Mouse (Mus musculus) adrenal gland, postnatal 14 days (tissue): ENCODE measurements around the gene Lactbl1. TPM values are rescaled to one million over a fixed set of nuclear protein-coding genes. Genes with fewer than 3 reads are reported as not detected.

Experiments
- DNase-seq: peaks from one replicate; pipeline ENCODE4 v3.0.0; 2021; ENCODE audit warnings: mixed read lengths
- total RNA-seq: library from RNA; stranded (reverse); gene quantifications from 2 replicates; pipeline ENCODE4 v1.2.3, GENCODE M21; 2021

The Lactbl1 gene
- total RNA-seq, 1 experiment from 2014 or later = not detected

GRCm38 (mm10) chr4:136636983-136637562 lies 14.7 kb downstream of the Lactbl1 start:
- no peak for DNase-seq

- DNase-seq = peak; percentile 53
Observed at GRCm38 (mm10) chr4:136637563-136638229, 15.3 kb downstream of the Lactbl1 start.

- no peak for DNase-seq
Observed at GRCm38 (mm10) chr4:136638230-136638750, 15.9 kb downstream of the Lactbl1 start.

GRCm38 (mm10) chr4:136638890-136639289 lies 16.5 kb downstream of the Lactbl1 start:
- DNase-seq = no peak

GRCm38 (mm10) chr4:136648922-136649479 lies 26.6 kb downstream of the Lactbl1 start:
- peak; percentile 91 for DNase-seq

- DNase-seq = no peak
Observed at GRCm38 (mm10) chr4:136649480-136650196, 27.2 kb downstream of the Lactbl1 start.

GRCm38 (mm10) chr4:136650261-136650660 lies 27.8 kb downstream of the Lactbl1 start:
- no peak for DNase-seq

GRCm38 (mm10) chr4:136651357-136651811 lies 29.0 kb downstream of the Lactbl1 start:
- DNase-seq = peak; percentile 50

- DNase-seq = no peak
Observed at GRCm38 (mm10) chr4:136651882-136652527, 29.6 kb downstream of the Lactbl1 start.

- no peak for DNase-seq
Observed at GRCm38 (mm10) chr4:136652528-136652910, 30.1 kb downstream of the Lactbl1 start.

- DNase-seq = no peak
Observed at GRCm38 (mm10) chr4:136653019-136653418, 30.6 kb downstream of the Lactbl1 start.

GRCm38 (mm10) chr4:136653692-136654234 lies 31.3 kb downstream of the Lactbl1 start:
- DNase-seq = no peak

- no peak for DNase-seq
Observed at GRCm38 (mm10) chr4:136657914-136658313, 35.5 kb downstream of the Lactbl1 start.

GRCm38 (mm10) chr4:136665068-136665467 lies 42.6 kb downstream of the Lactbl1 start:
- no peak for DNase-seq

GRCm38 (mm10) chr4:136666002-136666401 lies 43.6 kb downstream of the Lactbl1 start:
- no peak for DNase-seq

- no peak for DNase-seq
Observed at GRCm38 (mm10) chr4:136667757-136668156, 45.3 kb downstream of the Lactbl1 start.

- DNase-seq = no peak
Observed at GRCm38 (mm10) chr4:136672335-136673090, 50.1 kb downstream of the Lactbl1 start.

- DNase-seq = no peak
Observed at GRCm38 (mm10) chr4:136675439-136675838, 53.0 kb downstream of the Lactbl1 start.

- peak; percentile 90 for DNase-seq
Observed at GRCm38 (mm10) chr4:136678480-136678879, 56.1 kb downstream of the Lactbl1 start.

GRCm38 (mm10) chr4:136679221-136679620 lies 56.8 kb downstream of the Lactbl1 start:
- DNase-seq = peak; percentile 43

- DNase-seq = no peak
Observed at GRCm38 (mm10) chr4:136680641-136681040, 58.2 kb downstream of the Lactbl1 start.
